Mouse (Mus musculus) lung, adult 2 months (tissue): ENCODE data around the gene Cfap58. TPM values are rescaled to one million over a fixed set of nuclear protein-coding genes. Genes with fewer than 3 reads are reported as not detected.

Experiments used
- DNase-seq: peaks from one replicate; pipeline ENCODE4 v3.0.0; 2022
- H3K4me1 ChIP-seq: fragments of 200-500 bp; 2 replicates; pipeline ENCODE4 v1.6.1; 2011; ENCODE audit warnings: low read length; ENCODE audit not compliant: control insufficient read depth, insufficient read depth
- H3K4me3 ChIP-seq: fragments of 200-500 bp; replicated peaks from 2 replicates; pipeline ENCODE3; 2011; ENCODE audit warnings: low read depth, mild to moderate bottlenecking, control low read depth, low read length; ENCODE audit errors: extremely low read depth
- CTCF ChIP-seq: fragments of 200-500 bp; IDR thresholded peaks from 2 replicates; pipeline ENCODE4 v1.5.1; 2011; ENCODE audit warnings: mild to moderate bottlenecking, low read length, control low read depth; ENCODE audit not compliant: insufficient read depth
- POLR2A ChIP-seq: fragments of 200-500 bp; IDR thresholded peaks from 2 replicates; pipeline ENCODE4 v1.6.1; 2011; ENCODE audit warnings: low read depth, mild to moderate bottlenecking, control low read depth, low read length, borderline replicate concordance; ENCODE audit errors: extremely low read depth
- WGBS: fragments of 180-500 bp; shearing (Covaris S2); methylation state at CpG from one replicate; pipeline ENCODE4 v1.1.7; 2018; 5-methylcytosine and 5-hydroxymethylcytosine counted together
- polyA plus RNA-seq: library from polyadenylated mRNA; depleted of rRNA; stranded (reverse); fragments of >200 nt; gene quantifications from 2 replicates; pipeline ENCODE4 v1.2.3, GENCODE M21; 2012

Gene Cfap58
- polyA plus RNA-seq, 1 experiment: 0.92 TPM

- Histone ChIP-seq H3K4me3 (no peak overlapping the region), H3K4me1 (peaks cover 15% of the 10 kb centered on the region)
- 83% methylated on average over 4 of the region's 4 CpGs for WGBS
- no peak for TF ChIP-seq POLR2A
- TF ChIP-seq CTCF: no peak
- DNase-seq: no peak
Measured at GRCm38 (mm10) chr19:47903679-47904078, 33.8 kb upstream of the Cfap58 start.

- no peak for TF ChIP-seq CTCF
- no peak for TF ChIP-seq POLR2A
- WGBS: 74% methylated on average over 4 of the region's 4 CpGs
- peaks cover 22% of the 10 kb centered on the region for H3K4me1 ChIP-seq
- DNase-seq: no peak
- no peak overlapping the region for H3K4me3 ChIP-seq
Measured at GRCm38 (mm10) chr19:47905081-47905480, 32.4 kb upstream of the Cfap58 start.

GRCm38 (mm10) chr19:47905603-47906002, 31.9 kb upstream of the Cfap58 start:
- WGBS: 78% methylated on average over 5 of the region's 5 CpGs
- H3K4me1 ChIP-seq: peaks cover 24% of the 10 kb centered on the region
- no peak for DNase-seq
- TF ChIP-seq CTCF (no peak), POLR2A (no peak)
- H3K4me3 ChIP-seq: no peak overlapping the region

- TF ChIP-seq POLR2A: no peak
- no peak for TF ChIP-seq CTCF
- peaks cover 20% of the 10 kb centered on the region for H3K4me1 ChIP-seq
- DNase-seq: no peak
- no peak overlapping the region for H3K4me3 ChIP-seq
- WGBS: 67% methylated on average over 9 of the region's 9 CpGs
Measured at GRCm38 (mm10) chr19:47907596-47907995, 29.9 kb upstream of the Cfap58 start.

- Histone ChIP-seq H3K4me3 (no peak overlapping the region), H3K4me1 (peaks cover 15% of the 10 kb centered on the region)
- 45% methylated on average over 6 of the region's 6 CpGs for WGBS
- no peak for TF ChIP-seq POLR2A
- no peak for TF ChIP-seq CTCF
- no peak for DNase-seq
Measured at GRCm38 (mm10) chr19:47908961-47909371, 28.5 kb upstream of the Cfap58 start.

GRCm38 (mm10) chr19:47909387-47910116, 27.9 kb upstream of the Cfap58 start:
- H3K4me3 ChIP-seq: peak overlapping the region; percentile 6
- TF ChIP-seq CTCF (no peak), POLR2A (no peak)
- peaks cover 15% of the 10 kb centered on the region for H3K4me1 ChIP-seq
- DNase-seq: peak; percentile 40
- WGBS: 8% methylated on average over 10 of the region's 10 CpGs

GRCm38 (mm10) chr19:47910117-47910618, 27.3 kb upstream of the Cfap58 start:
- Histone ChIP-seq H3K4me3 (no peak overlapping the region), H3K4me1 (peaks cover 15% of the 10 kb centered on the region)
- WGBS: 42% methylated on average over 4 of the region's 4 CpGs
- TF ChIP-seq POLR2A (no peak), CTCF (no peak)
- no peak for DNase-seq

- TF ChIP-seq POLR2A: no peak
- no peak for TF ChIP-seq CTCF
- H3K4me3 ChIP-seq: no peak overlapping the region
- DNase-seq: no peak
- WGBS: 70% methylated on average over 4 of the region's 4 CpGs
- H3K4me1 ChIP-seq: peaks cover 13% of the 10 kb centered on the region
Measured at GRCm38 (mm10) chr19:47910751-47911150, 26.7 kb upstream of the Cfap58 start.

- WGBS: 91% methylated on average over 7 of the region's 7 CpGs
- no peak overlapping the region for H3K4me3 ChIP-seq
- DNase-seq: no peak
- no peak for TF ChIP-seq POLR2A
- TF ChIP-seq CTCF: no peak
- peaks cover 19% of the 10 kb centered on the region for H3K4me1 ChIP-seq
Measured at GRCm38 (mm10) chr19:47913344-47913743, 24.1 kb upstream of the Cfap58 start.

- TF ChIP-seq POLR2A (no peak), CTCF (no peak)
- DNase-seq: no peak
- H3K4me1 ChIP-seq: peaks cover 17% of the 10 kb centered on the region
- 90% methylated on average over 4 of the region's 4 CpGs for WGBS
- no peak overlapping the region for H3K4me3 ChIP-seq
Measured at GRCm38 (mm10) chr19:47914191-47914590, 23.3 kb upstream of the Cfap58 start.

- peaks cover 11% of the 10 kb centered on the region for H3K4me1 ChIP-seq
- TF ChIP-seq POLR2A: no peak
- no peak for TF ChIP-seq CTCF
- no peak for DNase-seq
- WGBS: 67% methylated on average over 4 of the region's 4 CpGs
- no peak overlapping the region for H3K4me3 ChIP-seq
Measured at GRCm38 (mm10) chr19:47915251-47915650, 22.2 kb upstream of the Cfap58 start.
